Mouse (Mus musculus) embryonic facial prominence, embryonic 13.5 days (tissue): ENCODE results near the gene Trp53tg5. TPM values are rescaled to one million over a fixed set of nuclear protein-coding genes. Genes with fewer than 3 reads are reported as not detected.
A peak's percentile ranks its signal among the peaks of the same experiment; 100 is the strongest.

Source experiments
- ATAC-seq: fragments of 200-750 bp; cut with Nextera tagmentation; 2 replicates; pipeline ENCODE4 v1.8.0; 2017; ENCODE audit warnings: low read depth; ENCODE audit not compliant: insufficient number of reproducible peaks, insufficient read depth, low FRiP score, low TSS enrichment
- H3K27ac ChIP-seq: fragments of 300-500 bp; sonication (generic); 2 replicates; pipeline ENCODE4 v1.5.1; 2015; ENCODE audit warnings: moderate library complexity, mild to moderate bottlenecking, inconsistent platforms
- H3K27me3 ChIP-seq: fragments of 300-500 bp; sonication (generic); 2 replicates; pipeline ENCODE4 v1.6.1; 2015; ENCODE audit warnings: mild to moderate bottlenecking, inconsistent platforms
- H3K36me3 ChIP-seq: fragments of 300-500 bp; sonication (generic); 2 replicates; pipeline ENCODE4 v1.6.1; 2015; ENCODE audit warnings: mild to moderate bottlenecking, inconsistent platforms
- H3K4me1 ChIP-seq: fragments of 300-500 bp; sonication (generic); 2 replicates; pipeline ENCODE4 v1.6.1; 2015; ENCODE audit warnings: inconsistent platforms
- H3K4me2 ChIP-seq: fragments of 300-500 bp; sonication (generic); 2 replicates; pipeline ENCODE4 v1.6.1; 2015; ENCODE audit warnings: moderate library complexity, mild to moderate bottlenecking, inconsistent platforms
- H3K4me3 ChIP-seq: fragments of 300-500 bp; sonication (generic); 2 replicates; pipeline ENCODE4 v1.5.1; 2015; ENCODE audit warnings: mild to moderate bottlenecking, inconsistent platforms
- H3K9ac ChIP-seq: fragments of 300-500 bp; sonication (generic); 2 replicates; pipeline ENCODE4 v1.6.1; 2015; ENCODE audit warnings: mild to moderate bottlenecking, inconsistent platforms
- H3K9me3 ChIP-seq: fragments of 300-500 bp; sonication (generic); 2 replicates; pipeline ENCODE4 v1.6.1; 2016; ENCODE audit warnings: inconsistent platforms
- WGBS: fragments of 180-500 bp; shearing (Covaris S2); methylation state at CpG from one replicate; pipeline ENCODE4 v1.1.7; 2015; ENCODE audit warnings: mixed read lengths; 5-methylcytosine and 5-hydroxymethylcytosine counted together
- polyA plus RNA-seq: library from polyadenylated mRNA; unstranded; fragments of >200 nt; fragmentation: Nextera tagmentation; extraction: Ambion mirVana; gene quantifications from 2 replicates; pipeline ENCODE4 v1.2.1, GENCODE M21; 2015

Trp53tg5 gene
- polyA plus RNA-seq, 1 experiment from 2014 or later, result not detected

DNA sequence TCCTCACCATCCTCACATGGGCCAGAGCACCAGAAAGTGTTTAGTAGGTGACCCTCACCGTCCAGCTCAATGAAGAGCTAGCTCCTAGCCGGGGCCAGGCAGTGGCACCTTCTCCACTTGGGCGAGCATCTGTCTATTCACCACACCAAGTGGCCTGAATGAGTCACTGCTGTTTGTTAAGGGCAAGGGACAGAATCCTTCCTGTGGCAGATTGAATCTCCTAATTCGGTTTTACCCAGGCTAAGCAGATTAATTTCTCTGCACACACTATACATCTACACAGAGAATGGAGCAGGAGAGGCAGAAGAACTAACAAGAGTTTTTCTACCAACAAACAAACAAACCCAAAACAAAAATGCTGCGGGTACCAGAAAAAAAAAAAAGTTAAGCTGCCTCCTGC lies 46.6 kb downstream of the Trp53tg5 start:
- Histone ChIP-seq H3K9me3 (no peaks in the 10 kb centered on the region), H3K4me2 (no peak overlapping the region), H3K9ac (no peak overlapping the region), H3K4me3 (no peak overlapping the region), H3K27me3 (no peaks in the 10 kb centered on the region), H3K4me1 (peaks cover 18% of the 10 kb centered on the region), H3K36me3 (peaks cover 63% of the 10 kb centered on the region), H3K27ac (no peak overlapping the region)
- 83% methylated on average over 5 of the region's 5 CpGs for WGBS
- no peak for ATAC-seq

DNA sequence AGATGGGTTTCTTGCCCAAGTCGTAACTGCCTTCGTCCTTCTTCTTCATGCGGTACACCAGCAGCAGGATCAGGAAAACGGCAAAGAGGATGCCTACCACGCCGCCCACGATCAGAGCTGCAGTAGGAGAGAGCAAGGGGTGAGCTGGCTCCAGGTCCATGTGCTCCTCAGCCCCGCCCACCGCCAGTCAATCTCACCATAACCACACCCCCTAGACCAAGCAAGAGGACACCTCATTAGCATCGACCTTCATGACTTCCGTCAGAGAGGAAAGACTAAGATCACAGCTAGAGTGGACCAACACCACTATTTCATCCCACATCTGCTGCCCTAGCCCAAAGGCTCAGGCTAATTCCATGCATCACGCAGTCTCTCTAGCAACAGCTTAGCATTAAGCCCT lies 47.4 kb downstream of the Trp53tg5 start:
- whole genome bisulfite sequencing, result 32% methylated on average over 12 of the region's 12 CpGs
- Histone ChIP-seq H3K36me3 (peaks cover 63% of the 10 kb centered on the region), H3K4me3 (no peak overlapping the region)

DNA sequence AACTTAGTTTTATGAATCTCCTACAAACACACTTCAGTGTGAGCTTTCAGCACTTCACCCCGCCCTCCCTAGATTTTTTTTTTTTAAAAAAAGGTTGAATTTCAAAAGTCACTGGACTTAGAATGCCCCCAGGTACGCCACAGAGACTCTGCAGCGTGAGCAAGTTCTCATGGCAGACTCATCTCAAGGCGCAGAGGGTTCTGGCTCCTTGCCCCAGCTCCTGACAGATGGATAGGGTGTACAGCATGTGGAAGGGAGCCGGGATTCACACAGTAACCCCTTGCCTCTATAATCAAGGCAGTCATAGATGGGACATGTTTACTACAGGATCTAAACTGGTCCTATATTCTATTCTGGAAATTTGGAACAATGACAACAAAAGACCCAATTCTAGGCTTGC lies 48.1 kb downstream of the Trp53tg5 start:
- H3K4me1 ChIP-seq, result peaks cover 2% of the 10 kb centered on the region
- no peaks in the 10 kb centered on the region for H3K27me3 ChIP-seq
- no peak overlapping the region for H3K9ac ChIP-seq
- no peak overlapping the region for H3K4me2 ChIP-seq
- peaks cover 63% of the 10 kb centered on the region for H3K36me3 ChIP-seq
- H3K27ac ChIP-seq, result no peak overlapping the region
- 82% methylated on average over 5 of the region's 5 CpGs for WGBS
- no peak overlapping the region for H3K4me3 ChIP-seq
- ATAC-seq, result no peak
- no peaks in the 10 kb centered on the region for H3K9me3 ChIP-seq

More for the DNA sequence above, 47.4 kb downstream of the Trp53tg5 start:
- Histone ChIP-seq H3K9ac (no peak overlapping the region), H3K4me2 (no peak overlapping the region), H3K9me3 (no peaks in the 10 kb centered on the region), H3K27me3 (no peaks in the 10 kb centered on the region), H3K27ac (no peak overlapping the region), H3K4me1 (peaks cover 10% of the 10 kb centered on the region)
- ATAC-seq, result no peak

DNA sequence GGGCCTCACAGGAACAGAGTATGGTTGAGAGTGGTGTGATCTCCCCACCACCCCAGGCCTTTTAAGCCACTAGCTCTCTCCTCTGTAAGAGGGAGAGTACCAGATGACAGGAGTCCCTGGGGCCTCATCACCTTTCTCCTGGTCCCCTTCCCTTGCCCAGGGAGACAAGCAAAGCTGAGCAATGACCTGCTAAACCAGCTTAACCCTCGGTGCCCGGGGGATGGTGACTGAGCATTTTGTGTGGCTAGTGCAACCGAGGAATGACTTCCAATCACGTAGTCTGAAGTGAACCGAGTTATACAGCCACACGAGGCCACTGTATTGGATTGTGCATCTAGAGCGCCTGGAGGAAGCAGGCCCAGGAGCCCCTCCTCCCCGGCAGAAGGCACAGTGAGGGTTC lies 49.1 kb downstream of the Trp53tg5 start:
- WGBS, result 90% methylated on average over 8 of the region's 8 CpGs
- H3K4me1 ChIP-seq, result peaks cover 2% of the 10 kb centered on the region

DNA sequence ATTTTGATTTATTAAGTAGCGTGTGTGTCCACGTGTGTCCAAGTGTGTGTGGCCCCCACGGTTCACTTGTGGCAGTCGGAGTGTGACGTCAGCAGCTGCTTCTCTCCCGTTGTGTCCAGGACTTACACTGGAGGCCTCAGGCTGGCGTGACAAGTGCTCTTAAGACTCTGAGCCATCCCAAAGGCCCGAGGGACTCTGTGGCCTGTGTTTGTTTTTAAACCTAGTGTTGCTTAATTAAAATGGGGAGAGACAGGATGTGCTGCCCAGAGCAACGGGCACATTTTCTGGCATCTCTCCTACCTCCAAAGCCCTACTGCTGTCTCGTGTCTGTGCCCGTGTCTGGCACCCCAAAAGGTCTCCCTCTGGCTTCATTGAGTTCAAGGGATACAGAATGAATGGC lies 50.1 kb downstream of the Trp53tg5 start:
- H3K9me3 ChIP-seq, result no peaks in the 10 kb centered on the region
- H3K9ac ChIP-seq, result no peak overlapping the region
- peaks cover 5% of the 10 kb centered on the region for H3K4me1 ChIP-seq
- H3K4me2 ChIP-seq, result no peak overlapping the region
- no peaks in the 10 kb centered on the region for H3K27me3 ChIP-seq
- no peak for ATAC-seq
- H3K36me3 ChIP-seq, result peaks cover 49% of the 10 kb centered on the region
- no peak overlapping the region for H3K27ac ChIP-seq
- H3K4me3 ChIP-seq, result no peak overlapping the region
- WGBS, result 88% methylated on average over 11 of the region's 11 CpGs

More for the DNA sequence above, 49.1 kb downstream of the Trp53tg5 start:
- no peak for ATAC-seq
- Histone ChIP-seq H3K27ac (no peak overlapping the region), H3K4me3 (no peak overlapping the region), H3K9me3 (no peaks in the 10 kb centered on the region), H3K27me3 (no peaks in the 10 kb centered on the region), H3K9ac (no peak overlapping the region), H3K4me2 (no peak overlapping the region), H3K36me3 (peaks cover 59% of the 10 kb centered on the region)

DNA sequence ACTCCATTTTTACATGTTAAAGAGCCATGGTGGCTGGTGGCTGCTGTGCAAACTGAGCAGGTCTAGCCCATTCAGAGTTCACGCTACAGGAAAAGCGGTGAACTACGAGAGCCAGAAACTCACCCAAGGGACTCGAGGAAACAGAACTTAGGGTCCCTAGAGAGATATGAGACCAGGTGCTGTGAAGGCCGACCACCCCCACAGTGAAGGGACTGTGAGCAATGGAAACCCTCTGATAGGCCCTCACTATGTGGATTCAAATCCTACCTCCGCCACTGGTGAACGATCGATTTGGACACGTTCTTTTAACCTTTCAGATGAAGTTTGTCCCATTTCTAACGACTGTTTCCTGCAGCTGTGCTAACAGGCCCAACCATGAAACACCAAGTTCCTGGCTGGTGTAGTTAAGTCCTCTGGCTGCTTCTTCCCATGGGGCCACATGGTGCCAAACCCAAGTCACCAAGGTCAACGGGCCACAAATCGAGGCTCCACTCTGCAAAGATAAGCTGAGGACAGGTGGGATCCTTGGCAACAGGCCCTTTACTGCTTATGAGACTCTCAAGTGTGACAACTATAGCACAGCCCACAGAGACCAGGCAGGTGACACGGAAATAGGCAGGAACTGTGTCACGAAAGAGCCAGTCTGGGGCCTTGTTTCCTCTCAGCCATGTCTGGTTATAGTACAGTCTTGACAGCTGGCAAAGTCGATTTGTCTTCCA lies 50.7 kb downstream of the Trp53tg5 start:
- Histone ChIP-seq H3K27ac (peak overlapping the region; percentile 55; the same call in 1 of the 2 replicates), H3K27me3 (no peaks in the 10 kb centered on the region), H3K4me3 (no peak overlapping the region), H3K9me3 (no peaks in the 10 kb centered on the region), H3K4me1 (peaks cover 5% of the 10 kb centered on the region), H3K36me3 (peaks cover 43% of the 10 kb centered on the region), H3K9ac (no peak overlapping the region), H3K4me2 (no peak overlapping the region)
- WGBS, result 88% methylated on average over 15 of the region's 15 CpGs
- ATAC-seq, result no peak

- Histone ChIP-seq H3K4me1 (peaks cover 5% of the 10 kb centered on the region), H3K4me2 (no peak overlapping the region), H3K4me3 (no peak overlapping the region), H3K36me3 (peaks cover 36% of the 10 kb centered on the region), H3K9ac (no peak overlapping the region), H3K27me3 (no peaks in the 10 kb centered on the region), H3K27ac (peak overlapping the region; percentile 55), H3K9me3 (no peaks in the 10 kb centered on the region)
- 69% methylated on average over 8 of the region's 8 CpGs for WGBS
- no peak for ATAC-seq
Observed at GRCm38 (mm10) chr2:164421979-164422378, 51.5 kb downstream of the Trp53tg5 start.

- WGBS, result 83% methylated on average over 7 of the region's 7 CpGs
- Histone ChIP-seq H3K36me3 (peaks cover 29% of the 10 kb centered on the region), H3K4me1 (peaks cover 5% of the 10 kb centered on the region), H3K4me3 (no peak overlapping the region), H3K9ac (no peak overlapping the region), H3K27me3 (no peaks in the 10 kb centered on the region), H3K27ac (no peak overlapping the region), H3K4me2 (no peak overlapping the region), H3K9me3 (no peaks in the 10 kb centered on the region)
- ATAC-seq, result no peak
Observed at GRCm38 (mm10) chr2:164421306-164421705, 52.2 kb downstream of the Trp53tg5 start.

Other genes starting within 250 kb of the Trp53tg5 start
- gene Svs2, start 235.3 kb downstream of the Trp53tg5 start, polyA plus RNA-seq, result not detected in 2 replicates
- not detected in 2 replicates for gene Svs3b, start 217.1 kb downstream of the Trp53tg5 start, polyA plus RNA-seq
- gene Svs4, start 195.3 kb downstream of the Trp53tg5 start, polyA plus RNA-seq, result not detected in 2 replicates
- gene Svs3a, start 184.5 kb downstream of the Trp53tg5 start, polyA plus RNA-seq, result not detected in 2 replicates
- gene Svs6, start 157.0 kb downstream of the Trp53tg5 start, polyA plus RNA-seq, result not detected in 2 replicates
- gene Svs5, start 141.0 kb downstream of the Trp53tg5 start, polyA plus RNA-seq, result not detected in 2 replicates
- gene Slpi, start 84.6 kb downstream of the Trp53tg5 start, polyA plus RNA-seq, result 2.2 and 2.7 TPM in 2 replicates
- gene Rbpjl, start 70.6 kb downstream of the Trp53tg5 start, polyA plus RNA-seq, result 0.59 and 1.0 TPM in 2 replicates
- gene Matn4, start 68.6 kb downstream of the Trp53tg5 start, polyA plus RNA-seq, result 66.0 and 105 TPM in 2 replicates
- 81.5 and 87.8 TPM in 2 replicates for gene Sdc4, start 29.8 kb downstream of the Trp53tg5 start, polyA plus RNA-seq
- 56.0 and 65.9 TPM in 2 replicates for gene Sys1, start 16.8 kb downstream of the Trp53tg5 start, polyA plus RNA-seq
- gene Gm20458, start 12.8 kb downstream of the Trp53tg5 start, polyA plus RNA-seq, result 7.7 and 8.3 TPM in 2 replicates
- 2.1 and 3.0 TPM in 2 replicates for gene Dbndd2, start 12.4 kb upstream of the Trp53tg5 start, polyA plus RNA-seq
- gene Pigt, start 23.8 kb upstream of the Trp53tg5 start, polyA plus RNA-seq, result 49.6 and 52.6 TPM in 2 replicates
- gene Wfdc2, start 88.7 kb upstream of the Trp53tg5 start, polyA plus RNA-seq, result 46.5 and 53.4 TPM in 2 replicates
- gene Spint3, start 99.7 kb upstream of the Trp53tg5 start, polyA plus RNA-seq, result not detected in 2 replicates
- gene Wfdc6a, start 111.7 kb upstream of the Trp53tg5 start, polyA plus RNA-seq, result 0.80 TPM in 1 of 2 replicates, not detected in the other
- not detected in 2 replicates for gene Eppin, start 119.9 kb upstream of the Trp53tg5 start, polyA plus RNA-seq
- gene Wfdc6b, start 139.8 kb upstream of the Trp53tg5 start, polyA plus RNA-seq, result not detected in 2 replicates
- not detected in 2 replicates for gene Wfdc8, start 139.9 kb upstream of the Trp53tg5 start, polyA plus RNA-seq
- not detected in 2 replicates for gene Wfdc16, start 165.1 kb upstream of the Trp53tg5 start, polyA plus RNA-seq
- gene Wfdc10, start 182.3 kb upstream of the Trp53tg5 start, polyA plus RNA-seq, result 0.89 TPM in 1 of 2 replicates, not detected in the other
- not detected in 2 replicates for gene Wfdc9, start 182.9 kb upstream of the Trp53tg5 start, polyA plus RNA-seq
- gene Wfdc11, start 200.4 kb upstream of the Trp53tg5 start, polyA plus RNA-seq, result not detected in 2 replicates
- gene Wfdc13, start 211.4 kb upstream of the Trp53tg5 start, polyA plus RNA-seq, result not detected in 2 replicates
- not detected in 2 replicates for gene Spint4, start 224.8 kb upstream of the Trp53tg5 start, polyA plus RNA-seq
- not detected in 2 replicates for gene Spint5, start 241.6 kb upstream of the Trp53tg5 start, polyA plus RNA-seq